Mouse (Mus musculus): Measurements from ENCODE around the gene Trip4. TPM values are rescaled to one million over a fixed set of nuclear protein-coding genes. Genes with fewer than 3 reads are reported as not detected.

Trip4 gene
- total RNA-seq (2021) = 10 to 100 TPM; 38.1 to 41.6 TPM

DNA sequence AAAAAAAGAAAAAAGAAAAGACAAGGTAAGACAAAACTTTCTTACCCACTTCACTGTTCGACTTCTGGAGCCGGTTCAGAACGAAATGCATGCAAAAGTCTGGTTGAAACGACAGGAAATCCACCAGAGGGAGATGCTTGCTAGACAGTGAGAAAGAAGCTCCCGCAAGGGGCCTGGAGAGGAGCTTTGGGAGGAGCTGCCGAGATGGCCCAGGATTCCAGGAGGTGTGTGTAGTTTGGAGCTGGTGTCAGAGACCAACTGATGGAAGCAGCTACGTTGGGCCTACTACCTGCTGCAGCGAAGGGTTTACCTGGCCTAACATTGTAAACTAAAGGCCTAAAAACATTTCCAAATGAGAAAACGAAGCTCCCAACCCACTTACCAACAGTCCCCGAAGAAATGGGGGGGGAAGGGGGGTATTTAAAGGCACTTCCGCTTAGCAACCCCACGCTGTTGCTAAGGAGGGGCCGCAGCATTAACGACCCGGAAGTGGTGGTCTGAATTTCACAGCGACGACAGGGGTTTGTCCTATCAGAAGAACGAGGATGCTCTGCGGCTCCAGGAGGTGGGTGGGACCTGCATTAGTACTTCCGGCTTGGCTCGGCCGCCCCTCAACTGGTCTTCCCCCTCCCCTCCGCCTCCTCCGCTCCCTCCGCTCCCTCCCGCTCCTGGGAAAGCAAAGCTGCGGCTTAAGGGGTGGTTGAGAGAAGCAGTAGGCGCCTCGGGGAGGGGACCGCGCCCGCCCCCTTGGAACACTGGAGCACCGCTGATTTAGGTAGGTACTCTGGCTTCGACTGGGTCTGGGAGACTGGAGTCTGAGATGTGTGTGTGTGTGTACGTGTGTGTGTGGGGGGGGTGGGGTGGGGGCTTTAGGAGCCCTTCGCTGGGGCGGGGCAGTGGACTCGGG lies at the start of gene Trip4, which contains the start of gene Csnk1g1:
Gene Trip4 (minus strand): TSS at position 401 of the 907 bp plus-strand sequence.
Gene Csnk1g1 (plus strand): TSS at position 531 of the 907 bp plus-strand sequence.
- peak; percentile 95 for DNase-seq

DNA sequence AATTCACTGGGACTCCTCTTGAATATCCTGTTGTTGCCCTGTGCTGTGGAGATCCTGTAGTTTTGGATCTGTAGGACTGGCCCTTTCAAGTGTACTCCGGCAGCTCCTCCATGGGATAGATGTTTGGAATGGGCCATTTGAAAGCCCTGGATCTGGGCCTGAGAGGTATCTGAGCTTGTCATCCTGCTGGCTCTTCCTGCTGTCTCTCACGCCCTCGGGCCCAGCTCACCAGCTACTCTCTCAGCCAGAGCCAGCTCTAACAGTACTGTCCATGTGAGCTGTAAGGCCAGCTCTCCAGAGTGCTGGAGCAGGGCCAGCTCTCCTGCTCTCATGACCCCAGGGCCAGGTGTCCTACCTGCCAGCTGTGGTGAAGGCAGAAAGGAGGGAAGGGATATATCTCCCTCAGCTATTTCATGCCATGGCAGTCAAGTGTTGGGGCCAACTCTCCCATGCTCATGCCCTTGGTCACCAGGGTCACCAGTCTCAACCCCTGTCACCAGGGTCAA lies 42.5 kb upstream of the Trip4 start:
- DNase-seq = no peak

DNA sequence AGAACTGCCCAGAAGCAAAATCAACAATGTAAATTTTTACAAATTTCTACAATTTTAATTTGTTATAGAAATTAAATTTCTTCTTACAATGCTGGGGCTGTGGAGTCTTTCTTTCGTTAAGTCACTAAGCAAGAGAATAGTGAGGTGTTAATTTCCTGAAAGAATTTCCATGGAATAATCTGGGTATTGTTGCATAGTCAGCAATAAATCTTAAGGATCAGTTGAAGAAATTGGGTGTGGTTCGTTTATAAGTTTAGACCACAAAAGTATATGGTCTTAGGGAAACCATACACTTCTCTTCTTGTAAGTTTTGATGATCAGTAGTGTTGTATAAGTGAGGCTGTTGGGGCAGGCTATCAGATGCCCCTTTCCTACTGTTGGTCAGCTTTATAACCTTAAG lies 29.0 kb upstream of the Trip4 start:
- DNase-seq = no peak

DNA sequence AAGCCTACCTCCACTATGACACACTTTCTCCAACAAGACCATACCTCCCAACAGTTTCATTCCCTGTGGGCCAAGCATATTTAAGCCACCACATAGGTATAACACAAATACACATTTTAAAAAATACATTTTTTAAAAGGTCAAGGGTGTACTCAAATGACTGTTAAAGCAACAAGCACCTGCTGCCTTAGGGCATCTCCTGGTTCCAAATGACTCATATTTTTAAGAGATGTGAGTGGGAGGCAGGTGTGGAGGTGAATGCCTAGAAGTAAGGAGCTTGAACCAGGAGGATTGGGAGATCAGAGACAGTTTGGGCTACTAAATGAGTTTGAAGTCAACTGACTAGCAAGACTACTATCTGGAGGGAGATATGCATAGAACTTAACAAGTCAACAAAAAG lies 21.2 kb upstream of the Trip4 start:
- DNase-seq = no peak

DNA sequence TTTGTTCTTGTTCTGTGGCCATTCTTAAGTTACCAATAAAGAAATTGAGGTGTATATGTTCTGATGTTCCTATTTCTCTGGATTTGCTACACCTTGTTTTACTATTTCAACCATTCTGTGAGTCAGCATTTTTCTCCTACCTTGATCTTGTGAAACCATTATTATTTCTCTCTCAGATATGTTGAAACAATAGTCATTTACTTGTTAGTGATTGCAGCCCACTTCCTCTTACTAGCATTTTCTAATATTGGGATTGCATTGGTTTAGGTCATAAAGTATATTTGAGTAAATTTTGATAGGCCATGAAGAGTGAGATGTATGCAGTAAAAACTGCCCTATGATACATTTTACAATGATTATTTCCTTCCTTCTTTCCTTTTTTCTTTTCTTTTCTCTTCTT lies 19.9 kb upstream of the Trip4 start:
- DNase-seq = no peak

DNA sequence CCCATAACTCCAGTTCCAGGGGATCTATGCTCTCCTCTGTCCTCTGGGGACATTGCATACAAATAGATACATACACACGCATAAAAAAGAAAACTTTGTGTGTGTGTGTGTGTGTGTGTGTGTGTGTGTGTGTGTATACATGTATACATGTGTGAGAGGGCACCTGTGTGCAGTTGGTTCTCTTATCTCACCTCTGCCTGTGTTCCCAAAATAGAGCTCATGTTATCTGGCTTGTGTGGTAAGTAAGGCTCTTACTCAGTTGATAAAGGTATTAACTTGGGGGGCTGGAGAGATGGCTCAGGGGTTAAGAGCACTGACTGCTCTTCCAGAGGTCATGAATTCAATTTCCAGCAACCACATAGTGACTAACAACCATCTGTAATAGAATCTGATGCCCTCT lies 8.4 kb upstream of the Trip4 start:
- DNase-seq = no peak

DNA sequence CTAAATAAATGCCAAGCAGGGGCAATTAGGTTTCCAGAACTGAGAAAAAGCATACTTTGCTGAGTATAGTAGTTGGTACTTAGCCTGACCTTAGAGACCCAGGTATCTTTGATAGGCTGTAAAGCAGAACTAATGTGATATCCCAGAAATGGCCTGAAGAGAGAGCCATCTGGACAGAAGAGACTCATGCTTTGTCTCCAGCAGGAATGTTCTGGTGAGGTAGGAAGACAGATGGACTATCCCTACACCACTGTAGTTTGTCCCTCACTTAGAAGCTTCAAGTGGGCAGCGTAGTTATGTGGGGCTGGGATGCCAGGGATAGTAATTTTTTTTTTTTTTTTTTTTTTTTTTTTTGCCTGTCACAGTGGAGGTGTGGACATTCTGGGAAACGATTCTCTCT lies 5.4 kb upstream of the Trip4 start:
- DNase-seq = no peak

DNA sequence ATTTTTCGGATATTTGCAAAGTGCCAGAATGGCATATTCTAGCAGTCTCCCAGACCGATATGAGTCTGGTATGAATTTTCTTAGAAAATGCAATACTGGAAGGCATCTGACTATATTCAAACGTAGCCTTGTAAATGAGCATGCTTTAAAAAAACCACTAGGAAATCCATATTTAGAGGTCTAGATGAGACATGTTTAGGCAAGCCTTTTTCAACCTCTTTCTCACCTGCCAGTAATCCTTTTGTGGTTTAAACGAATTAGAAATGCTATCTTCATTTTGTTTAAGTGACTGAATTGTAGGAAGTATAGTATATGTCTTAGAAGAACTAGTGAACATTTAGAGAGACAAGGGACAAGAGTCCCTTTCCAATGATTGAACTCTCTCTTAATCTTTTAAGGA lies 1.2 kb upstream of the Trip4 start:
- DNase-seq = no peak

DNA sequence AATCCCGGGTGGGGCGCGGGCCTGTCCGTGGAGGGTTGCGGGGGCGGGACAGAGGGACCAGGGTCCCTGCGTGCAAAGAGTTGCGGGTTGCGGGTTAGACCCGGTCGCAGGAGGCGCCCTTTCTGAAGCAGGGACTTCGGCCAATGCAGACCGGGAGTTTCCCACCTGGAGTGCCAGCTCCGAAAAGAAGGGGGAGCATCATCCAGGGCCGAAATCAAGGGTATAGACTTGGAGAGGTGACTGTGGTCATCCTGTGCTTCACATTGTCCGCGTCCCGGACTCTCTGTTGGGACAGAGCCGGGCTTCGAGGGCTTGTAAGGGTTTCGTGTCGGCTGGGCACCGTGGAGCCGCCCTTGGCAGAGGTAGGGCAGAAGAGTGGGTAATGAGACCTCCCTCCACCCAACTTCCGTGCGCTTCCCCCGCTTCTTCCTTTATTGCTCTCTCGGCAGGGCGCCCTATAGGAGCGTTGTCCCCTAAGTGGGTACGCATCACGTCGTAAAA lies 757 bp upstream of the Trip4 start:
- peak in 1 of 2 experiments; percentile 34 for DNase-seq

DNA sequence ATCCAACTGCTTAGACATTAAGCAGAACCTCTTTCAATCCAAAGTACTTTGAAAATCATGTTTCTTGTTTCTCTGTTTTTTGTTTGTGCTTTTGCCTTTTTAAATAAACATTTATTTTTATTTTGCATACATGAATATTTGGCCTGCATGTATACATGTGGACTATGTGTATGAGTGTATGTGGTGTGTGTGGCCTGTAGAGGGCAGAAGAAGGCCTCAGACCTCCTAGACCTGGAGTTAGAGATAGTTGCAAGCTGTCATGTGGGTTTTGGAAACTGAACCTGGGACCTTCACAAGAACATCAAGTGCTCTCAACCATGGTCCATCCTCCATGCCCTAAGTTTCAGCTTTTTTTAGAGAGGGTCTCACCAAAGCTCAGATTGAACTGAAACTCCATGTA lies 5.2 kb downstream of the Trip4 start:
- DNase-seq = no peak

DNA sequence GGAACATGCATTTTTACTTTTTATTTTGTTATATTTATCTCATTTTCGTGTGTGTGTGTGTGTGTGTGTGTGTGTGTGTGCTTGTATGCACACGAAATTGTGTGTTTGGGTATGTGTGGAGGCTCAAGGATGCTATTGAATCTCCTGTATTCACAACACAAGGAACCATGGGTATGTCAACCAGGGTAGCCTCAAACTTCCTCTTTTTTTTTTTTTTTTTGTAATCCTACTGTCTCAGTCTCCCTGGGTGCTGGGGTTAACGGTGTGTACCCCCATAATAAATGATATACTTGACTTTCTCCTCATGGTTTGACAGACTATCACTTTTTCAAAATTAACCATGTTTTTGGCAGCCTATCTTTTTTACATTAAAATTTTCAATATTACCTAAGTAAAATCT lies 5.7 kb downstream of the Trip4 start:
- no peak for DNase-seq

DNA sequence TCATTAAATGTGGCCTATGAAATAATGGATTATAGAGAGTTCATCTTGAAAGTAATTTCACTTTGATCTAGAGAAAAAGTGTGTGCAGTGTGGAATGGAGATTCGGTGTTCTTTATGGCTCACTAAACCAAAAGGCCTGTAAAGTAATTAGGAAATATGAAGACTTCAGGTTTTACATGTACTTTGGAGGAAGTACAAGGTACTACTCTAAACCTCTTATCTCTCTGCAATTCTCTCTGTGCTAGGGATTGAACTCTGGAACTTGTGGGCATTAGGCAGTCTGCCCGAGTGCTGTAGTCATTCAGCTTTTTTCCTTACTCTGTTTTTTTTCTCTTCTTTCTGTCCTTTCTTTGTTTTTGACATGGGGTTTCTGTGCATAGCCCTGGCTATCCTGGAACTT lies 11.6 kb downstream of the Trip4 start:
- no peak for DNase-seq

DNA sequence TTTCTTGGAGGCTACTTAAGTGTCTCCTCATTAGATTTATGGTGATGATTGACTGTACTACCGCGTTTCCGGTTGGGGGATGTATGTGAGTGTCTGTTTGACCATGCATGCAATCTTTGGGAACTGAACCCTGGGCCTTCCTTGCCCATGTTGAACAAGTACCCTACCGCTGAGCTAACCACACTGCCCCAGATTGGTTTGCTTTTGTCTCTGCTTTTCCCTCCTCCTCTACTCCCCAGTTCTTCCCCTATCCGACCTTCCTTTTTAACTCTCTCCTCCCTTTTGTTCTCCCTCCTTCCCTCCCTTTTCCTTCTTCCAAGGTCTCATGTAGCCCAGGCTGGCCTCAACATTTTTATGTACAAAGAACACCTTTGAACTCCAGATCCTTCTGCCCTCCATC lies 17.5 kb downstream of the Trip4 start:
- no peak for DNase-seq

DNA sequence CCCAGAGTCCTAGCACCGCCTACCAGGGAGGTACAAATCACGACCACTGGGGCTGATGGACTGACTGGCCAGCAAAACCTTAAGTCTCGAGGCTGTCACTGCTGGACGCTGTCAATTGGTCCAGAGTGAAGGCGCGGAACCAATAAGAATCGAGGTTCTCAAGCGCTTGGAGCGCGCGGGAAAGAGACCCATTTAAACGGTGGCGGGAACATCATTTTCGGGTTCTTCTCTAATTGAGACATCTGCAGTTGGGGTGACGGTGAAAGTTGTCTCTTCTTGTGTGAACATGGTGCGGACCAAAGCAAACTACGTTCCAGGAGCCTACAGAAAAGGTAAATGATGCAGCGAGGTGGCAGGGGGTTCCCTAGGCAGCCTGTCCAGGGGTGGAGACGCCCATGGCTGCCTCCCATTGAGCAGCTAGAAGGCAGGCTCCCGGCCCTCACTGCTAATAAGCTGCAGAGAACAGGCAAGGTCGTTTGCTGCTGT lies 18.4 kb downstream of the Trip4 start, which contains the start of gene Pclaf:
Gene Pclaf (plus strand): TSS at position 95 of the 486 bp plus-strand sequence.
- peak; percentile 26 to 51 for DNase-seq

DNA sequence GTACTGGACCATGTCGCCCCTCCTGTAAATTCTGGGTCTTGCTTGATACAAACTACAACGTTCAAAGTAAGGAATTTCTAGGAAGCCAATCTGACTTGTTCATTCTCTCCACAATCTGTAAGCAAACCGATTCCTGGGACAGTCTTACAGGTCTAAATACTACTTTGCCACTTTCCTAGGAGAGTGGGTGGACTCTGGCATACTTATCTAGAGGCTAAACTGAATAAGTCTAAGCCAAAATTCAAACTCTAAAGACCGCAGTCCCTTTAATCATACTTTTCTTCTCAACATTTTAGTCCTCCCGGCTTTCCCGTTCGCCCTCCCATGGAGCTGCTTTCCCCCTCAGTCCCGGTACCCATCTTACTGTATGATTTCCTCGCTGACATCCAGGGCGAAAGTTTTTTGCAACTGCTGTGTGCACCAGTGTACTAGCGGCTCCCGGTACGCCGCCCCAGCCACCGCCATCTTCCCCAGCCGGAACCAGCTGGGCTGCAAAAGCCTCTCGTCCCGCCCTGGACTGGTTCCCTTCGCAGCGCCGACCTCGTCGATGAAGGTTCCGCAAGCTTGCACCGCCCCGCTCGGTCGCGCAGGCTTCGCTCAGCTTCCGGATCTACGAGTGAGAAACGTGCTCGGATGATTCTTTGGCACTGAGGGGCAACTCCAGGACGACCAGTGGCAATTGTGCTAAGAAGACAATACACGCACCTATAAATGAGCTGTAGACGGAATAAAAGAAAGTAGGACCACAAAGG lies 23.9 kb downstream of the Trip4 start:
- DNase-seq = peak; percentile 86 to 88

DNA sequence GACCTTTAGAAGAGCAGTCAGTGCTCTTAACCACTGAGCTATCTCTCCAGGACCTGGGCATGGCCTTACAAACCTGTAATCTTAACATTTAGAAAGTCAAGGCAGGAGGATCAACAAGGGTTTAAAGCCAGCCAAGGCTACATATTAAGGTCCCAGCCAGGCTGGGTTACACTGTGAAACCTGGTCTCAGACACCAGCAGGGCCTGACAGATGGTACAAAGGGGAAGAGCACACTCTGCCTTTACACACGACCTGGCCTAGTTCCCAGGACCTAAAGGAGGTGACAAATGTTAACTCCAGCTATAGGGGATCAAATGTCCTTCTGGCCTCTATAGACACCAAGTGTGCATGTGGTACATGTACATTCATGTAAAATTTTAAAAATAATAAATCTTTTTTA lies 48.9 kb downstream of the Trip4 start:
- DNase-seq = no peak

DNA sequence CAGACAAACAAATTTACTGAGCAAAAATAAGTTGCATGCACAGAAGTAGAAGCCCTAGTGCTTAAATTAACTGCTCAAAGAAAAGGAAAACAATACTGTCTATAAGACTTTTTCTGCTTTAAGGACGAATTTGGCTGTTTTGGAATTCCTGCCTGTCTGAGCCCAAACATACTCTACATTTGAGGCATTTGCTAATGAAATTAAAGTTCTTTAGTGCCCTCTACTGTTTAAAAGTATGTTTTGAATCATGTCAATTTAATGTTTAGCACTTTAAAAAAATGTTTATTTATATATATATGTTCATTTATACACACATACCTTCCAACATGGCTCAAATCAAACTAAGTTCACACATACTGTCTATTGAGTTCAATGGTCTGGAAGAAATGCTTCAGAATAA lies 58.4 kb downstream of the Trip4 start:
- DNase-seq = no peak

DNA sequence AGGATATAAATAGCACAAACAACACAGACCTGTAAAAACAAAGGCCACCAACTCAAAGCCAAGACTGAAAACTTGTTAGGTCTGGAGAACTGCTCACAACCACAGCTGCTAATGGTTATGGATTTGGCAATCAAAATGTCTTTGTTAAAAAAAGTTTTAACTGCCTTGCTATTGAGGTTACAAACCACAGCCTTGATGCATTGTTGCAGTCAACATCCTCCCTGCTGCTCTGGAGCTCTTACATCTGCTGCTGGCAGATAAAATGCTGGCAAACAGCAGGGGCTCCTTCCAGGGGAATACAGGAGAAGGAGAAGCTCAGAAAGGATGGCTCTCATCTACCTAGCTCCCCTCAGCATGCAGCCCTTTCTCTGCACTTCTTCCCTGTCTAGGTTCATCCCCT lies 60.4 kb downstream of the Trip4 start:
- no peak for DNase-seq

DNA sequence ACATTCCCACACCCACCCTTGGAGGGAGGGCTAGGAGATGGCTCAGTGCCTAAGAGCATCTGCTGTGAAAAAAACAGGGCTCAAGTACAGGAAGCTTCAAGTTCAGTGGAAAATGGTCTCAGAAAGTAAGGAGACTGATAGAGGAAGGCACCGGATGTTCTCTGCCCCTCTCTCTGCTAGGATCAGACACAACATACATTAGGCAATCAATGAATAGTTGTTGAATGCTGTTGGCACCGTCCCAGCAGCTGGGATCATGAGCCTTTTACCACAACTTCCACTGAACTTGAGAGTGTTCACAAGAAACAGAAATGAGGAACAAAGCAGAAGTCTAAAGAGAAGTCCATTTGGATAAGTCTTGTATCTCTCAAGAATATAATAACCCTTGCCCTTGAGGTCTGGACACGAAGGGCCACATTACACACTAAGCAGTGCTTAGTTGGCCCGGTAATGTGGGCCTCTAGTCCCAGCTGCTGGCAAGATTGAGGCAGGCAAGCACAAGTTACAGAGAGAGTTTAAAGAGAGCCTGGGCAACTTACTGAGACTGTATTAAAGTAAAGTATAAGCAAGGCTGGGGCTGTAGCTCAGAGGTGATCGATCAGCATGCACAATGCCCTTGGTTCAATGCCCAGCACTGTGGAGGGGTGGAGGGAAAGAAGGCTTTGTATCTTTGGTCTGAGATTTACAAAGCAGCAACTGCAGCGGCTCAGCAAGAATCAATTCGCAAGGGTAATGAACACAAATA lies 64.0 kb downstream of the Trip4 start:
- DNase-seq = no peak

DNA sequence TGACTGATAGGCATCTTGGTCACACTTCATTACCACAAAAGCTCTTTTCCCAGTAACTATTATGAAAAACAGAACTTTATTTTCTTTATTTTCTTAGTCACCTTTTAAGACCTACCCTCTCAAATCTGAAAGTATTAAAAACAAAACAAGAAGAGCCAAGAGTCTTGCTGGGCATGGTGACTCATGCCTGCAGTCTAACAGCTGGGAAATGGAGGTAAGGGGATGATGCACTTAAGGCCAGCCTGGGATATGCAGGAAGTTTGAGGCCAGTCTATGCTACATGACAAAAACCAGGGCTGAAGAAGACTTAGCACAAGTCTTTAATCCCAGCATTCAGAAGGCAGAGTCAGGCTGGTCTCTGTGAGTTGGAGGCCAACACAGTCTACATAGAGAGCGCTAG lies 68.8 kb downstream of the Trip4 start:
- DNase-seq = no peak

DNA sequence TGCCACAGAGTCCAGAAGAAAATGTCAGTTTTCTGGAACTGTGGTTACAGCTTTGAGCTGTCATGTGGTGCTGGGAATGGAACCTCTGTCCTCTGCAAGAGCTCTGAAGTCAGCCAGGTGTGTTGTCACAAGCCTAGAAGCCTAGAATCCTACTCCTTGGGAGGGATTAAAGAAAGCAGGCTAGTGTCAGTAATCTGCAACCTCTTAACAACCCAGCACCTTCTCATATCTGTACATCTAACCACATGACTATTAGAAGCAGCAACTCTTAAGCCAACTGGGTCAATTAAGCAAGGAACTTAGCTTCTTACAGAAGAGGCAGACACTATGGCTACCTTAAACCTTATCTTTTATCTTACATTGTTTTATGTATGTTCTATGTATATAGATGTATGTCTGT lies 71.7 kb downstream of the Trip4 start:
- DNase-seq = no peak

DNA sequence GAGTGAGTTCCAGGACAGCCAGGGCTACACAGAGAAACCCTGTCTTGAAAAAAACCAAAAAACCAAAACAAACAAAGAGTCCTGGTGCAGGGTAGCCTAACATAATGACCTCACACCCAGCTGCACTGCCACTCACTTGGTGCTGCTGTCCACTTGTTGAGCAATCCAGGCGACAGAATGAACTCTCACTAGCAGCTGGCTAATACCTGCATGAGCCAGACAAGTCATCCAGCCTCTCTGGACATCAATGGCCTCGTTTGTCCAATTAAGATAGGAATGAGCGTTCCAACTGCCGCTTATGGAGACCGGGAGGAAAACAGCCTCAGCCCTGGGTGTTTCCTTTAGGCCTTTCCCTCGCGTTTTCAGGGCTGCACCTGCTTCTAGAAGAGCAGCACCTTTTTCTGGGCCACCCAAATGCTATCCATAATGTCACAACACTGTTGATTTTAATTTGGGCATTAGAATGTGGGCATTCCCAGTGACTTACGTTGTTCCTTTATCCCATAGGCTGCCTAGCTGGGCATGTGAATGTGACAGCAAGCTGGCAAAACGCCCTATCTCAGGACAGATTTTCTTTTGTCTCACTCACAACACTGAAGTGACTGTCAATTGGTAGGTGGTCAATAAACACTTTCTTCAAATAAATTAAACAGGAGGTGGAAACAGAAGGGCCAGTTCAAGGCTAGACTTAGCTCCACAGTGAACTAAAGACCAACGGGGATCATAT lies 73.8 kb downstream of the Trip4 start:
- no peak for DNase-seq

All from layer of hippocampus, postnatal 36 days (tissue).